Mouse (Mus musculus) C2C12 (cell line): Measurements from ENCODE around the gene Tmem189. TPM values are rescaled to one million over a fixed set of nuclear protein-coding genes. Genes with fewer than 3 reads are reported as not detected.

Source experiments
- H3K27me3 ChIP-seq: one replicate; pipeline ENCODE4 v1.6.1; 2011; ENCODE audit not compliant: control insufficient read depth, insufficient read depth, insufficient read length
- H3K36me3 ChIP-seq: one replicate; pipeline ENCODE4 v1.6.1; 2011; ENCODE audit not compliant: control insufficient read depth, insufficient read depth
- H3K4me3 ChIP-seq: one replicate; pipeline ENCODE4 v1.5.1; 2011; ENCODE audit warnings: mild to moderate bottlenecking, control low read depth; ENCODE audit not compliant: poor library complexity, insufficient read depth, severe bottlenecking
- H3K79me2 ChIP-seq: one replicate; pipeline ENCODE4 v1.6.1; 2011; ENCODE audit not compliant: control insufficient read depth, insufficient read depth
- H3K79me3 ChIP-seq: one replicate; pipeline ENCODE4 v1.6.1; 2011; ENCODE audit warnings: low read depth, control low read depth
- H3ac ChIP-seq: one replicate; pipeline ENCODE3; 2011; ENCODE audit warnings: low read depth; ENCODE audit not compliant: control insufficient read depth, insufficient read length
- CEBPB ChIP-seq: IDR thresholded peaks from one replicate; pipeline ENCODE4 v1.6.1; 2011; ENCODE audit warnings: low read depth, mild to moderate bottlenecking, control low read depth, moderate library complexity
- CTCF ChIP-seq: IDR thresholded peaks from one replicate; pipeline ENCODE4 v1.5.1; 2011; ENCODE audit not compliant: control insufficient read depth, insufficient read depth, insufficient read length
- FOSL1 ChIP-seq: IDR thresholded peaks from one replicate; pipeline ENCODE4 v1.8.0; 2011; ENCODE audit warnings: mild to moderate bottlenecking, low read length; ENCODE audit not compliant: poor library complexity, insufficient read depth, severe bottlenecking
- MAX ChIP-seq: IDR thresholded peaks from one replicate; pipeline ENCODE4 v1.6.1; 2011; ENCODE audit warnings: mild to moderate bottlenecking, control low read depth
- MYOD1 ChIP-seq: IDR thresholded peaks from one replicate; pipeline ENCODE4 v1.6.1; 2011; ENCODE audit warnings: low read depth; ENCODE audit not compliant: control insufficient read depth, insufficient read length
- MYOG ChIP-seq: IDR thresholded peaks from one replicate; pipeline ENCODE4 v1.6.1; 2011; ENCODE audit not compliant: control insufficient read depth, insufficient read length; ENCODE audit errors: extremely low read depth
- USF1 ChIP-seq: IDR thresholded peaks from one replicate; pipeline ENCODE4 v1.6.1; 2011; ENCODE audit warnings: low read depth, mild to moderate bottlenecking, control low read depth, moderate library complexity
- polyA plus RNA-seq: library from polyadenylated mRNA; unstranded; fragments of >200 nt; fragmentation: generic; extraction: Trizol; gene quantifications from one replicate; pipeline ENCODE4 v1.2.1, GENCODE M21; 2012; ENCODE audit warnings: missing spikeins

The Tmem189 gene
- polyA plus RNA-seq, 1 experiment: 34.5 TPM

- no peaks in the 10 kb centered on the region for H3K79me3 ChIP-seq
- TF ChIP-seq CEBPB (no peak), CTCF (peak; percentile 57), MAX (no peak)
- no peaks in the 10 kb centered on the region for H3K27me3 ChIP-seq
- no peak overlapping the region for H3K4me3 ChIP-seq
- no peaks in the 10 kb centered on the region for H3K36me3 ChIP-seq
- no peaks in the 10 kb centered on the region for H3K79me2 ChIP-seq
- no peak overlapping the region for H3ac ChIP-seq
These were observed 14.3 kb downstream of the Tmem189 start for GRCm38 (mm10) chr2:167675120-167675909.

DNA sequence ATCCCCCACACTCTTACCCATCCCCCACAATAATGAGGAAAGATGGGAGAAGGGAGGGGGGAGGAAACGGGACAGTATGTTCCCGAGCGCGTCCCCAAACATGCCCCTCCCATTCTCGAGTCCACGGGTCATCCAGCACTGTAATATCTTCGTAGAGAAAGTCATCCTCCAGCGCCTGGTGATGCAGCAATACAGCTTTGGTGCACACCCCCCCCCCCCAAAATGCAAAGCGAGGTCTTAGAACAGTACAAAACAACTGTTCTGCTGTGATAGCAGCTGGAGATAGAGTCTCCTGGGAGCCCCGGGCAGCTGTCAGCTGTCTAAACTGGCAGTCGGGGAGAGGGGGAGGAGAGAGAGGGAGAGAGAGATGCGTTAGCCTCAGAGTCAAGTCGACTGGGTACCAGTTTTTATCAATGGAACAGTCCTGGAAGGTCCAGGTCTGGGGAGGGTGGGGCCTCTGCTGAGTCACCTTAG is 17.4 kb downstream of the Tmem189 start:
- Histone ChIP-seq H3K4me3 (no peak overlapping the region), H3K36me3 (no peaks in the 10 kb centered on the region), H3ac (no peak overlapping the region), H3K79me2 (no peaks in the 10 kb centered on the region), H3K79me3 (no peaks in the 10 kb centered on the region), H3K27me3 (no peaks in the 10 kb centered on the region)
- TF ChIP-seq MAX: no peak
- TF ChIP-seq MYOD1: peak; percentile 80

DNA sequence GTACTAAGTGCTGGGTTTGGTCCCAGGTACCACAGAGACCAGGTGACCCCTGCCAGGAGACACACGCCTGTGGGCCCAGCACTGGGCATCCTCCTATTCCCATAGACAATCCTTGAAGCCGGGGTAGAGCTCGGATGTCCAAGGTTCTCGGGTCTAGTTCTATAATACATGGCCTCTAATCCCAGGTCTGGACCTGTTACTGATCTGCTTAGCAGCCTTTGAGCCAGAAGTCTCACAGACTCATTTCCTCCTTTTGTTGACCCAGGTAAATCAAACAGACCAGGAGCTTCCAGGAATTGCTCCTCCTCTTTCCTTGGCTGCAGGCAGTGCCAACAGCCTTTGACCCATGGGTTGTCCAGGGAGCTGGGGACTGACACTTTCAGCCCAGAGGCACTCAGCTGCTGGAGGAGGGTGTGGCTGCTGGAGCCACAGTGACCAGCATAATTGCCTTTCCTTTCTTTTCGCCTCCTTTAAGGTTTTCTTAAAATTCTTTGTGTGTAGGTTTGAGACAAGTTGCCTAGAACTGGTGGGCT is 18.5 kb downstream of the Tmem189 start:
- no peaks in the 10 kb centered on the region for H3K79me2 ChIP-seq
- no peak for TF ChIP-seq CEBPB
- no peak for TF ChIP-seq MYOD1
- TF ChIP-seq CTCF: no peak
- TF ChIP-seq FOSL1: no peak
- no peak for TF ChIP-seq USF1
- TF ChIP-seq MYOG: no peak
- TF ChIP-seq MAX: no peak
- no peaks in the 10 kb centered on the region for H3K36me3 ChIP-seq

GRCm38 (mm10) chr2:167669398-167669797 is 20.2 kb downstream of the Tmem189 start:
- H3K79me3 ChIP-seq: no peaks in the 10 kb centered on the region
- H3K27me3 ChIP-seq: no peaks in the 10 kb centered on the region
- no peak overlapping the region for H3ac ChIP-seq
- no peak for TF ChIP-seq FOSL1
- TF ChIP-seq USF1: no peak
- TF ChIP-seq MYOD1: no peak
- TF ChIP-seq MYOG: no peak
- no peak for TF ChIP-seq MAX
- TF ChIP-seq CTCF: no peak
- TF ChIP-seq CEBPB: no peak
- no peaks in the 10 kb centered on the region for H3K36me3 ChIP-seq
- no peak overlapping the region for H3K4me3 ChIP-seq
- no peaks in the 10 kb centered on the region for H3K79me2 ChIP-seq

More for the DNA sequence above, 18.5 kb downstream of the Tmem189 start:
- no peak overlapping the region for H3K4me3 ChIP-seq
- no peaks in the 10 kb centered on the region for H3K27me3 ChIP-seq
- H3ac ChIP-seq: no peak overlapping the region
- H3K79me3 ChIP-seq: no peaks in the 10 kb centered on the region

DNA sequence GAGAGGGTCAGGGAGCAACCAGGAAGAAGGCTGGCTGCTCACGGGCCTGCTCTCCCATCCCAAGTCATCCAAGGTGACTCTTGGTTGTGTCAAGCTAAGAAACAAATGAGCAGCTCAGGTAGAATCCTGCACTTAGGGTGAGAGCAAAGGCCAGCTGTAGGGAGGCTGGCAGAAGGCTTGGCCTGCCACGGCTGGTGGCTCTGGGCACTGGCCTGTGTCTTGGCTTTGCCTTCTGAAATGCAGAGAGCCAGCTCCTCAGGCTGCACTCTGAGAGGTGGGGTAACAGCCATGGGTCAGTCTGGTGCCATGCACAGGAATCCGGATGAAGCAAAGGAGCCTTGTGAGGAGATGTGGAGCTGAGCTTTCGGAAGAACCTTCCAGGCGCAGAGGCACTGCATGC is 21.2 kb downstream of the Tmem189 start:
- Histone ChIP-seq H3K79me3 (no peaks in the 10 kb centered on the region), H3K36me3 (no peaks in the 10 kb centered on the region), H3K4me3 (no peak overlapping the region), H3K79me2 (no peaks in the 10 kb centered on the region), H3ac (no peak overlapping the region), H3K27me3 (no peaks in the 10 kb centered on the region)
- TF ChIP-seq MYOG: no peak
- TF ChIP-seq CTCF: no peak
- no peak for TF ChIP-seq CEBPB
- TF ChIP-seq FOSL1: no peak
- no peak for TF ChIP-seq MYOD1
- TF ChIP-seq MAX: no peak
- TF ChIP-seq USF1: no peak
